Mouse (Mus musculus) neural tube, embryonic 15.5 days (tissue): ENCODE measurements around the gene Ikzf3. TPM values are rescaled to one million over a fixed set of nuclear protein-coding genes. Genes with fewer than 3 reads are reported as not detected.

Experiments used
- ATAC-seq: fragments of 200-750 bp; cut with Nextera tagmentation; 2 replicates; pipeline ENCODE4 v1.8.0; 2017; ENCODE audit warnings: mild to moderate bottlenecking, moderate TSS enrichment, moderate library complexity; ENCODE audit not compliant: low FRiP score
- H3K27ac ChIP-seq: fragments of 300-500 bp; sonication (generic); replicated peaks from 2 replicates; pipeline ENCODE4 v1.5.1; 2015; ENCODE audit warnings: mild to moderate bottlenecking, inconsistent platforms
- H3K27me3 ChIP-seq: fragments of 300-500 bp; sonication (generic); replicated peaks from 2 replicates; pipeline ENCODE4 v1.6.1; 2015; ENCODE audit warnings: inconsistent platforms
- H3K36me3 ChIP-seq: fragments of 300-500 bp; sonication (generic); 2 replicates; pipeline ENCODE4 v1.6.1; 2015; ENCODE audit warnings: inconsistent platforms
- H3K4me1 ChIP-seq: fragments of 300-500 bp; sonication (generic); 2 replicates; pipeline ENCODE4 v1.6.1; 2015; ENCODE audit warnings: inconsistent platforms
- H3K4me2 ChIP-seq: fragments of 300-500 bp; sonication (generic); 2 replicates; pipeline ENCODE4 v1.6.1; 2015; ENCODE audit warnings: inconsistent platforms, mild to moderate bottlenecking, moderate library complexity
- H3K4me3 ChIP-seq: fragments of 300-500 bp; sonication (generic); replicated peaks from 2 replicates; pipeline ENCODE4 v1.5.1; 2015; ENCODE audit warnings: mild to moderate bottlenecking, inconsistent platforms
- H3K9ac ChIP-seq: fragments of 300-500 bp; sonication (generic); replicated peaks from 2 replicates; pipeline ENCODE4 v1.6.1; 2015; ENCODE audit warnings: mild to moderate bottlenecking, inconsistent platforms
- H3K9me3 ChIP-seq: fragments of 300-500 bp; sonication (generic); replicated peaks from 2 replicates; pipeline ENCODE4 v1.6.1; 2016; ENCODE audit warnings: inconsistent platforms
- WGBS: fragments of 180-500 bp; shearing (Covaris S2); methylation state at CpG from one replicate; pipeline ENCODE4 v1.1.7; 2015; ENCODE audit warnings: mixed read lengths; 5-methylcytosine and 5-hydroxymethylcytosine counted together
- polyA plus RNA-seq: library from polyadenylated mRNA; unstranded; fragments of >200 nt; fragmentation: Nextera tagmentation; extraction: Ambion mirVana; gene quantifications from 2 replicates; pipeline ENCODE4 v1.2.1, GENCODE M21; 2015

Ikzf3 gene
- polyA plus RNA-seq, 1 experiment from 2014 or later: 0.18 TPM

- Histone ChIP-seq H3K9me3 (no peaks in the 10 kb centered on the region), H3K4me3 (no peak overlapping the region), H3K4me1 (peaks cover 10% of the 10 kb centered on the region), H3K27ac (no peak overlapping the region), H3K36me3 (no peaks in the 10 kb centered on the region), H3K4me2 (no peak overlapping the region), H3K9ac (no peak overlapping the region), H3K27me3 (peaks cover 53% of the 10 kb centered on the region)
- ATAC-seq: no peak
- 71% methylated on average over 8 of the region's 8 CpGs for WGBS
Measured at GRCm38 (mm10) chr11:98542553-98542952, 3.3 kb downstream of the Ikzf3 start.

- Histone ChIP-seq H3K27ac (no peak overlapping the region), H3K36me3 (no peaks in the 10 kb centered on the region), H3K9me3 (no peaks in the 10 kb centered on the region), H3K4me3 (no peak overlapping the region), H3K4me2 (no peak overlapping the region), H3K27me3 (peaks cover 32% of the 10 kb centered on the region), H3K4me1 (peaks cover 2% of the 10 kb centered on the region), H3K9ac (no peak overlapping the region)
- no peak for ATAC-seq
- WGBS: 81% methylated on average over 5 of the region's 5 CpGs
Measured at GRCm38 (mm10) chr11:98540319-98540718, 5.5 kb downstream of the Ikzf3 start.

GRCm38 (mm10) chr11:98537480-98538034, 8.3 kb downstream of the Ikzf3 start:
- Histone ChIP-seq H3K27me3 (peaks cover 17% of the 10 kb centered on the region), H3K9ac (no peak overlapping the region), H3K27ac (no peak overlapping the region), H3K4me1 (no peaks in the 10 kb centered on the region), H3K4me2 (no peak overlapping the region), H3K36me3 (no peaks in the 10 kb centered on the region), H3K4me3 (no peak overlapping the region), H3K9me3 (no peaks in the 10 kb centered on the region)
- no peak for ATAC-seq

- no peak for ATAC-seq
- 72% methylated on average over 10 of the region's 10 CpGs for WGBS
Measured at GRCm38 (mm10) chr11:98526824-98527461, 18.9 kb downstream of the Ikzf3 start.

GRCm38 (mm10) chr11:98525140-98525539, 20.7 kb downstream of the Ikzf3 start:
- no peaks in the 10 kb centered on the region for H3K36me3 ChIP-seq
- no peaks in the 10 kb centered on the region for H3K9me3 ChIP-seq
- no peak overlapping the region for H3K9ac ChIP-seq
- no peaks in the 10 kb centered on the region for H3K4me1 ChIP-seq
- H3K27ac ChIP-seq: no peak overlapping the region
- no peak overlapping the region for H3K4me2 ChIP-seq
- WGBS: 59% methylated on average over 4 of the region's 4 CpGs
- H3K27me3 ChIP-seq: peaks cover 5% of the 10 kb centered on the region; the same call in 1 of the 2 replicates
- no peak overlapping the region for H3K4me3 ChIP-seq
- ATAC-seq: no peak

More at GRCm38 (mm10) chr11:98526824-98527461, 18.9 kb downstream of the Ikzf3 start:
- H3K4me2 ChIP-seq: no peak overlapping the region
- no peaks in the 10 kb centered on the region for H3K36me3 ChIP-seq
- no peak overlapping the region for H3K27ac ChIP-seq
- peaks cover 5% of the 10 kb centered on the region; the same call in 1 of the 2 replicates for H3K27me3 ChIP-seq
- H3K9ac ChIP-seq: no peak overlapping the region
- no peak overlapping the region for H3K4me3 ChIP-seq
- H3K4me1 ChIP-seq: no peaks in the 10 kb centered on the region
- no peaks in the 10 kb centered on the region for H3K9me3 ChIP-seq

GRCm38 (mm10) chr11:98520468-98520867, 25.4 kb downstream of the Ikzf3 start:
- H3K9ac ChIP-seq: no peak overlapping the region
- no peak for ATAC-seq
- no peaks in the 10 kb centered on the region for H3K9me3 ChIP-seq
- H3K27ac ChIP-seq: no peak overlapping the region
- no peaks in the 10 kb centered on the region for H3K4me1 ChIP-seq
- H3K36me3 ChIP-seq: no peaks in the 10 kb centered on the region
- no peaks in the 10 kb centered on the region for H3K27me3 ChIP-seq
- no peak overlapping the region for H3K4me3 ChIP-seq
- H3K4me2 ChIP-seq: no peak overlapping the region
- 70% methylated on average over 10 of the region's 10 CpGs for WGBS

GRCm38 (mm10) chr11:98513356-98513936, 32.4 kb downstream of the Ikzf3 start:
- H3K36me3 ChIP-seq: no peaks in the 10 kb centered on the region
- no peak overlapping the region for H3K4me2 ChIP-seq
- no peak overlapping the region for H3K9ac ChIP-seq
- H3K9me3 ChIP-seq: no peaks in the 10 kb centered on the region
- no peaks in the 10 kb centered on the region; the same call in 1 of the 2 replicates for H3K27me3 ChIP-seq
- 65% methylated on average over 6 of the region's 6 CpGs for WGBS
- H3K4me3 ChIP-seq: no peak overlapping the region
- no peaks in the 10 kb centered on the region for H3K4me1 ChIP-seq
- no peak for ATAC-seq
- no peak overlapping the region for H3K27ac ChIP-seq

- 95% methylated on average over 13 of the region's 13 CpGs for WGBS
- ATAC-seq: no peak
Measured at GRCm38 (mm10) chr11:98512881-98513280, 33.0 kb downstream of the Ikzf3 start.

GRCm38 (mm10) chr11:98510125-98510524, 35.7 kb downstream of the Ikzf3 start:
- H3K9me3 ChIP-seq: no peaks in the 10 kb centered on the region
- H3K4me1 ChIP-seq: no peaks in the 10 kb centered on the region
- no peak for ATAC-seq
- no peaks in the 10 kb centered on the region; the same call in 1 of the 2 replicates for H3K27me3 ChIP-seq
- no peak overlapping the region for H3K9ac ChIP-seq
- H3K36me3 ChIP-seq: no peaks in the 10 kb centered on the region
- 90% methylated on average over 8 of the region's 8 CpGs for WGBS
- H3K4me2 ChIP-seq: no peak overlapping the region
- H3K4me3 ChIP-seq: no peak overlapping the region
- H3K27ac ChIP-seq: no peak overlapping the region

More at GRCm38 (mm10) chr11:98512881-98513280, 33.0 kb downstream of the Ikzf3 start:
- H3K4me2 ChIP-seq: no peak overlapping the region
- no peak overlapping the region for H3K9ac ChIP-seq
- H3K36me3 ChIP-seq: no peaks in the 10 kb centered on the region
- H3K4me3 ChIP-seq: no peak overlapping the region
- no peaks in the 10 kb centered on the region for H3K4me1 ChIP-seq
- H3K27ac ChIP-seq: no peak overlapping the region
- H3K9me3 ChIP-seq: no peaks in the 10 kb centered on the region
- H3K27me3 ChIP-seq: no peaks in the 10 kb centered on the region; the same call in 1 of the 2 replicates

GRCm38 (mm10) chr11:98509434-98509833, 36.4 kb downstream of the Ikzf3 start:
- no peak overlapping the region for H3K4me3 ChIP-seq
- WGBS: 74% methylated on average over 7 of the region's 7 CpGs

GRCm38 (mm10) chr11:98504926-98505325, 40.9 kb downstream of the Ikzf3 start:
- H3K9ac ChIP-seq: no peak overlapping the region
- no peak overlapping the region for H3K4me3 ChIP-seq
- no peak overlapping the region for H3K27ac ChIP-seq
- 0 out of 2 replicates have a peak, but pooled peaks cover 3% of the 10 kb centered on the region for H3K27me3 ChIP-seq
- H3K4me2 ChIP-seq: no peak overlapping the region
- 68% methylated on average over 3 of the region's 3 CpGs for WGBS
- ATAC-seq: no peak
- 0 out of 2 replicates have a peak, but pooled peaks cover 3% of the 10 kb centered on the region for H3K4me1 ChIP-seq
- H3K9me3 ChIP-seq: no peaks in the 10 kb centered on the region
- H3K36me3 ChIP-seq: no peaks in the 10 kb centered on the region

More at GRCm38 (mm10) chr11:98509434-98509833, 36.4 kb downstream of the Ikzf3 start:
- Histone ChIP-seq H3K36me3 (no peaks in the 10 kb centered on the region), H3K4me2 (no peak overlapping the region), H3K9ac (no peak overlapping the region), H3K27me3 (no peaks in the 10 kb centered on the region; the same call in 1 of the 2 replicates), H3K9me3 (no peaks in the 10 kb centered on the region), H3K27ac (no peak overlapping the region), H3K4me1 (no peaks in the 10 kb centered on the region)
- no peak for ATAC-seq
